Mouse (Mus musculus): ENCODE results near the gene Rbm38. TPM values are rescaled to one million over a fixed set of nuclear protein-coding genes. Genes with fewer than 3 reads are reported as not detected.

The Rbm38 gene
- total and polyA plus RNA-seq, 2 experiments from 2014 or later, result 7.3 to 8.4 TPM

DNA sequence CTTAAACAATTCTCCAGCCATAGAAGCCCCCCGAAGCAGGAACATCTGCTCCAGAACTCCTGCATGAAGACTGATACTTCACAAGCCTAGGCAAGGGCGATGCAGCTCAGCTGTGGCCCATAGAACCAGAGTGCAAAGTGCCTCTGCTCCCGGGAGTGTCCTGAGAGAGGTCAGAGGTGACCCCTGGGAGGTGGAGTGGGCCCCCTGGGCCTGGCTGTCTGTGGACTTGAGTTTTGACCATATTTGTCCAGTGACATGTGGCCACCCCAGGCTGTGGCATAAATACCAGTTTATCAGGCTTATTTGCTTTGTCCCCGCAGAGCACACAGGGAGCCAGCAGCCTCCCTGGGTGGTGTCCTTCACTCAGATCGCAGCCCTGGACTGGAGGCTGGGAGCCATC lies 20.9 kb downstream of the Rbm38 start:
- Histone ChIP-seq H3K4me3 (ENCODE audit: low read depth, low read length) (no peak overlapping the region), H3K36me3 (ENCODE audit: insufficient read depth, low read length) (no peaks in the 10 kb centered on the region), H3K9ac (replicated peaks; ENCODE audit: low read length, poor library complexity, severe bottlenecking) (no peak overlapping the region), H3K27ac (ENCODE audit: low read depth, low read length) (no peak overlapping the region), H3K9me3 (ENCODE audit: low read length) (no peaks in the 10 kb centered on the region), H3K27me3 (ENCODE audit: insufficient read depth, low read length) (no peaks in the 10 kb centered on the region), H3K4me1 (ENCODE audit: insufficient read depth, low read length) (no peaks in the 10 kb centered on the region), H3K4me2 (ENCODE audit: low read depth, low read length, poor library complexity, severe bottlenecking) (no peak overlapping the region)
- no peak for TF ChIP-seq CTCF (IDR thresholded peaks at IDR 0.05)
- WGBS, result 60% methylated on average over 5 of the region's 5 CpGs
- no peak for ATAC-seq (ENCODE audit: low FRiP score)
- DNase-seq (ENCODE audit: low spot score), result no peak

- no peaks in the 10 kb centered on the region for H3K4me1 ChIP-seq (ENCODE audit: insufficient read depth, low read length)
- no peaks in the 10 kb centered on the region for H3K36me3 ChIP-seq (ENCODE audit: insufficient read depth, low read length)
- H3K27ac ChIP-seq (ENCODE audit: low read depth, low read length), result no peak overlapping the region
- no peak for ATAC-seq (ENCODE audit: low FRiP score)
- DNase-seq (ENCODE audit: low spot score), result no peak
- TF ChIP-seq CTCF (IDR thresholded peaks at IDR 0.05), result no peak
- H3K9me3 ChIP-seq (ENCODE audit: low read length), result no peaks in the 10 kb centered on the region
- no peak overlapping the region for H3K4me2 ChIP-seq (ENCODE audit: low read depth, low read length, poor library complexity, severe bottlenecking)
- no peak overlapping the region for H3K9ac ChIP-seq (replicated peaks; ENCODE audit: low read length, poor library complexity, severe bottlenecking)
- H3K4me3 ChIP-seq (ENCODE audit: low read depth, low read length), result no peak overlapping the region
- no peaks in the 10 kb centered on the region for H3K27me3 ChIP-seq (ENCODE audit: insufficient read depth, low read length)
- 70% methylated on average over 1 of the region's 1 CpGs for WGBS
Measured at GRCm38 (mm10) chr2:173041893-173042292, 21.6 kb downstream of the Rbm38 start.

GRCm38 (mm10) chr2:173042504-173043162 lies 22.3 kb downstream of the Rbm38 start:
- Histone ChIP-seq H3K36me3 (ENCODE audit: insufficient read depth, low read length) (no peaks in the 10 kb centered on the region), H3K4me3 (ENCODE audit: low read depth, low read length) (no peak overlapping the region), H3K4me2 (ENCODE audit: low read depth, low read length, poor library complexity, severe bottlenecking) (no peak overlapping the region), H3K9me3 (ENCODE audit: low read length) (no peaks in the 10 kb centered on the region), H3K27ac (ENCODE audit: low read depth, low read length) (no peak overlapping the region), H3K9ac (replicated peaks; ENCODE audit: low read length, poor library complexity, severe bottlenecking) (no peak overlapping the region), H3K27me3 (ENCODE audit: insufficient read depth, low read length) (no peaks in the 10 kb centered on the region), H3K4me1 (ENCODE audit: insufficient read depth, low read length) (no peaks in the 10 kb centered on the region)
- TF ChIP-seq CTCF (IDR thresholded peaks at IDR 0.05), result no peak
- DNase-seq (ENCODE audit: low spot score) (no peak), ATAC-seq (ENCODE audit: low FRiP score) (peak; percentile 20; the same call in 1 of the 2 replicates)
- WGBS, result 52% methylated on average over 11 of the region's 11 CpGs

DNA sequence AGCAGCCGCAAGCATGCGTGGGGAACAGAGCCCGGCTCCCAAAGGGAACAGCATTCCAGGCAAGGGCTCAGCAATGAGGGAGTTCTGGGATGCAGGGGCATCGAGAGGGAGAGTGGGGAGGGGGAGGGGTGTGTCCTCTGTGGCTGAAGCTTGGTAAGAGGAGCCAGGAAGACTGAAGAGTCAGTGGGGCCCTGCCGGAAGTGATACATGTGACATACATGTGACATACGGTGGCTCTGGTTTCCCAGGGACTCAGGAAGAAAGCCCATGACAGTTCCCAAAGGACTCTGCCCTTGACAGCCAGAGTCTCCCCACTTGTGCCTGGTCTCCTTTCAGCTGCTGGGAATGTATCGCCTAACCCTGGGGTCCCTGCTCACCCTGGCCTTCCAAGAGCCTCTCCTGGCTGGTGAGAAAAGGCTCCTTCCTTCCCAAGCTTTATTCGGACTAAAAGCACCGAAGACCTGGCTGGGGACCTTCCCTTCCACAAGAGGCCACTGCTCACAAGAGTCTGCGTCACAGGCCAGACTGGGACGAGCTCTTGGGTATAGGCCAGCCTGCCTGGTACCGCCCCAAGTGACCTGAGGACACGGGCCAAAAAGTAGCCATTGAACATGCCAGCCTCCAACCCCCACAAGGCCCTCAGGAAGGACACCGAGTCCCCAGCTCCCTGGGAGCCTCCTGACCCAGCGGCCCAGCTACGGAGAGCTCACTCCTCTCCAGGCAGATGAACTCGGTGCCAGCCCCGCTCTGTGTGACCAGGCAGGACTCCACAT lies 24.1 kb downstream of the Rbm38 start:
- no peaks in the 10 kb centered on the region for H3K27me3 ChIP-seq (ENCODE audit: insufficient read depth, low read length)
- no peak for ATAC-seq (ENCODE audit: low FRiP score)
- no peak overlapping the region for H3K4me2 ChIP-seq (ENCODE audit: low read depth, low read length, poor library complexity, severe bottlenecking)
- H3K9me3 ChIP-seq (ENCODE audit: low read length), result no peaks in the 10 kb centered on the region
- no peak for TF ChIP-seq CTCF (IDR thresholded peaks at IDR 0.05)
- 83% methylated on average over 18 of the region's 18 CpGs for WGBS
- H3K4me3 ChIP-seq (ENCODE audit: low read depth, low read length), result no peak overlapping the region
- H3K36me3 ChIP-seq (ENCODE audit: insufficient read depth, low read length), result no peaks in the 10 kb centered on the region
- no peak overlapping the region for H3K27ac ChIP-seq (ENCODE audit: low read depth, low read length)
- no peak for DNase-seq (ENCODE audit: low spot score)
- no peaks in the 10 kb centered on the region for H3K4me1 ChIP-seq (ENCODE audit: insufficient read depth, low read length)
- H3K9ac ChIP-seq (replicated peaks; ENCODE audit: low read length, poor library complexity, severe bottlenecking), result no peak overlapping the region

GRCm38 (mm10) chr2:173046582-173047297 lies 26.4 kb downstream of the Rbm38 start:
- WGBS, result 76% methylated on average over 15 of the region's 15 CpGs
- Histone ChIP-seq H3K27me3 (ENCODE audit: insufficient read depth, low read length) (no peaks in the 10 kb centered on the region), H3K4me1 (ENCODE audit: insufficient read depth, low read length) (no peaks in the 10 kb centered on the region), H3K27ac (ENCODE audit: low read depth, low read length) (no peak overlapping the region), H3K4me3 (ENCODE audit: low read depth, low read length) (no peak overlapping the region), H3K4me2 (ENCODE audit: low read depth, low read length, poor library complexity, severe bottlenecking) (no peak overlapping the region), H3K9ac (replicated peaks; ENCODE audit: low read length, poor library complexity, severe bottlenecking) (no peak overlapping the region), H3K36me3 (ENCODE audit: insufficient read depth, low read length) (no peaks in the 10 kb centered on the region), H3K9me3 (ENCODE audit: low read length) (no peaks in the 10 kb centered on the region)
- no peak for DNase-seq (ENCODE audit: low spot score)
- ATAC-seq (ENCODE audit: low FRiP score), result no peak
- no peak for TF ChIP-seq CTCF (IDR thresholded peaks at IDR 0.05)

- ATAC-seq (ENCODE audit: low FRiP score) (no peak), DNase-seq (ENCODE audit: low spot score) (no peak)
- Histone ChIP-seq H3K4me2 (ENCODE audit: low read depth, low read length, poor library complexity, severe bottlenecking) (no peak overlapping the region), H3K27me3 (ENCODE audit: insufficient read depth, low read length) (no peaks in the 10 kb centered on the region), H3K36me3 (ENCODE audit: insufficient read depth, low read length) (no peaks in the 10 kb centered on the region), H3K27ac (ENCODE audit: low read depth, low read length) (no peak overlapping the region), H3K4me1 (ENCODE audit: insufficient read depth, low read length) (no peaks in the 10 kb centered on the region), H3K4me3 (ENCODE audit: low read depth, low read length) (no peak overlapping the region), H3K9ac (replicated peaks; ENCODE audit: low read length, poor library complexity, severe bottlenecking) (no peak overlapping the region), H3K9me3 (ENCODE audit: low read length) (no peaks in the 10 kb centered on the region)
- 44% methylated on average over 5 of the region's 5 CpGs for WGBS
- TF ChIP-seq CTCF (IDR thresholded peaks at IDR 0.05), result no peak
Measured at GRCm38 (mm10) chr2:173047471-173047870, 27.2 kb downstream of the Rbm38 start.
